Mouse (Mus musculus) adrenal gland, postnatal 36 days (tissue): ENCODE data around the gene Nxnl1. TPM values are rescaled to one million over a fixed set of nuclear protein-coding genes. Genes with fewer than 3 reads are reported as not detected.
A peak's percentile ranks its signal among the peaks of the same experiment; 100 is the strongest.

ENCODE experiments used
- DNase-seq, 2 experiments: peaks; one replicate each; pipeline ENCODE4 v3.0.0; 2021; ENCODE audit warnings: mixed read lengths in 1 of 2
- total RNA-seq, 2 experiments: library from RNA; stranded (reverse); gene quantifications; 2 replicates each; pipeline ENCODE4 v1.2.3; 2021

Gene Nxnl1
- total RNA-seq, 2 experiments from 2014 or later: 0.73 to 1.7 TPM

DNA sequence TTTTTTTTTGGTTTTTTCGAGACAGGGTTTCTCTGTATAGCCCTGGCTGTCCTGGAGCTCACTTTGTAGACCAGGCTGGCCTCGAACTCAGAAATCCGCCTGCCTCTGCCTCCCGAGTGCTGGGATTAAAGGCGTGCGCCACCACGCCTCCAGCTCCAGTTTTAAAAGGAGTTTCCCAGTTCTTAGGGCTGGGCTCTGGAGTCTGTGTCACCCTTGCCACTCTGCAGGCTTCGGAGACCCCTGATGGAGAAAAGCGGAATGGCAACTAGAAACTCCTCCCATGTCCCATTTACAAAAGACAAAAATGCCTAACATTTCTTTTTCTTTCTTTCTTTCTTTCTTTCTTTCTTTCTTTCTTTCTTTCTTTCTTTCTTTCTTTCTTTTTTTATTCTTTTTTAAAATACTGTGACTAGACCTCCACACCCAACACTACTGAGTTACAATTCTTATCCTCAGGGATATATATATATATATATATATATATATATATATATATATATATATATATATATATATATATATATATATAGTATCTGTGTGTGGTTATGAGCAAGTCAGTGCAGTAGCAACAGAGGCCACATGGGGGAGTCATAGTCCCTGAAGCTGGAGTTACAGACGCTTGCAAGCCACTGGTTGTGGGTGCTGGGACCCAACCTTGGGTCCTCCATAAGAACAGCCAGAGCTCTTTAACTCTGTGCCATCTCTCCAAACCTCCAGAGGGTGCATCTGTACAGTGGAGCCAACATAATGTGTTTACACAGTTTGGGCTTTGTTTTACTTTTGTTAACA lies 47.2 kb downstream of the Nxnl1 start:
- DNase-seq: peak; percentile 71 to 81

GRCm38 (mm10) chr8:71516786-71517185 lies 49.6 kb downstream of the Nxnl1 start:
- DNase-seq: peak in 1 of 2 experiments; percentile 44

- no peak for DNase-seq
These were observed 51.4 kb downstream of the Nxnl1 start for GRCm38 (mm10) chr8:71515043-71515442.

- peak; percentile 28 to 41 for DNase-seq
These were observed 53.2 kb downstream of the Nxnl1 start for GRCm38 (mm10) chr8:71513018-71513754.

DNA sequence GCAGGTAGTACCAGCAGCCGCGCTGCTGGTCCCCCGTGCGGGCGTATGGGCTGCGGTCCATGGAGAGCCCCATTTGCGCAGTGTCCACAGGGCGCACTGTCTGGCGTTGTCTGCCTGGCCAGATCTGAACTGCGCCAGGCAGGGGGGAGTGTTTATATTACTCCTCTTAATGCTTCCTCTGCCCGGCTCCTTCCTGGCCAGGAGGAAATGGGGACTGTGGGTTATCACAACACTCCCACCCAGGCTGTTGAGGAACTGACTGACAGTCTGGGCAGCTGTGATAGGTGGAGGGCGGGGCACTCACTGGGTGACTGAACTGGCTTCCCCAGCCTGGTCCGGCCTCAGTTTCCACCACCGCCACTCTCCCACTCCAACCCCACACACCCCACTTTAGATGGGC lies 54.8 kb downstream of the Nxnl1 start, which contains the start of gene Plvap:
Gene Plvap (minus strand): TSS at position 109 of the 400 bp plus-strand sequence.
- peak; percentile 40 to 41 for DNase-seq

Other genes starting within 250 kb of the Nxnl1 start
- 100 to 1,000 TPM; 192 to 200 TPM for gene Use1, start 199.8 kb downstream of the Nxnl1 start, total RNA-seq
- gene Ocel1, start 195.3 kb downstream of the Nxnl1 start, total RNA-seq: 10 to 100 TPM; 16.6 to 22.1 TPM
- 10 to 100 TPM; 69.8 to 71.8 TPM for gene Nr2f6, start 184.6 kb downstream of the Nxnl1 start, total RNA-seq
- 10 to 100 TPM; 12.7 to 20.6 TPM for gene Ushbp1, start 170.8 kb downstream of the Nxnl1 start, total RNA-seq
- 100 to 1,000 TPM in 1 of 2 experiments, 10 to 100 TPM in 1; 90.6 to 102 TPM for gene Babam1, start 169.7 kb downstream of the Nxnl1 start, total RNA-seq
- gene Ankle1, start 160.6 kb downstream of the Nxnl1 start, total RNA-seq: 1 to 10 TPM; 1.1 to 1.4 TPM
- 10 to 100 TPM; 56.6 to 81.2 TPM for gene Abhd8, start 102.9 kb downstream of the Nxnl1 start, total RNA-seq
- 100 to 1,000 TPM in 1 of 2 experiments, 10 to 100 TPM in 1; 91.9 to 111 TPM for gene Mrpl34, start 101.6 kb downstream of the Nxnl1 start, total RNA-seq
- gene Dda1, start 97.4 kb downstream of the Nxnl1 start, total RNA-seq: 10 to 100 TPM; 57.7 to 62.3 TPM
- 10 to 100 TPM; 14.0 to 15.1 TPM for gene Ano8, start 80.6 kb downstream of the Nxnl1 start, total RNA-seq
- gene Gtpbp3, start 78.5 kb downstream of the Nxnl1 start, total RNA-seq: 10 to 100 TPM; 22.5 to 23.1 TPM
- 100 to 1,000 TPM; 200 to 203 TPM for gene Plvap, start 54.8 kb downstream of the Nxnl1 start, total RNA-seq
- gene Ccdc194, start 40.9 kb downstream of the Nxnl1 start, total RNA-seq: not detected
- 10 to 100 TPM; 65.6 to 87.4 TPM for gene Bst2, start 29.1 kb downstream of the Nxnl1 start, total RNA-seq
- gene Mvb12a, start 23.7 kb downstream of the Nxnl1 start, total RNA-seq: 10 to 100 TPM; 65.8 to 78.6 TPM
- 1 to 10 TPM; 3.5 to 7.7 TPM for gene Tmem221, start 7.7 kb downstream of the Nxnl1 start, total RNA-seq
- gene Slc27a1, start 2.3 kb upstream of the Nxnl1 start, total RNA-seq: 100 to 1,000 TPM; 177 to 245 TPM
- gene Pgls, start 25.6 kb upstream of the Nxnl1 start, total RNA-seq: 100 to 1,000 TPM; 137 to 165 TPM
- 1 to 10 TPM; 1.8 to 3.7 TPM for gene Fam129c, start 31.0 kb upstream of the Nxnl1 start, total RNA-seq
- gene Colgalt1, start 44.4 kb upstream of the Nxnl1 start, total RNA-seq: 10 to 100 TPM; 57.4 to 61.8 TPM
- gene Unc13a, start 105.2 kb upstream of the Nxnl1 start, total RNA-seq: 1 to 10 TPM; 4.6 to 7.3 TPM
- 10 to 100 TPM; 11.3 to 13.0 TPM for gene Jak3, start 109.7 kb upstream of the Nxnl1 start, total RNA-seq
- gene Insl3, start 122.6 kb upstream of the Nxnl1 start, total RNA-seq: 1 to 10 TPM; 4.0 to 4.7 TPM
- 1 to 10 TPM; 4.0 to 4.5 TPM for gene B3gnt3, start 135.2 kb upstream of the Nxnl1 start, total RNA-seq
- gene Fcho1, start 159.1 kb upstream of the Nxnl1 start, total RNA-seq: 1 to 10 TPM in 1 of 2 experiments, under 1 TPM in 1; 0.50 to 3.2 TPM